Mouse (Mus musculus): Measurements from ENCODE around the gene Krtap8-1. TPM values are rescaled to one million over a fixed set of nuclear protein-coding genes. Genes with fewer than 3 reads are reported as not detected.
A peak's percentile ranks its signal among the peaks of the same experiment; 100 is the strongest.

Krtap8-1 gene
- polyA plus RNA-seq, 1 experiment, result not detected

- no peak overlapping the region for H3K4me3 ChIP-seq (ENCODE audit: control insufficient read depth, low read depth, low read length)
- TF ChIP-seq POLR2A (IDR thresholded peaks at IDR 0.05; ENCODE audit: control insufficient read depth, low read depth, low read length) (no peak), CTCF (IDR thresholded peaks at IDR 0.05; ENCODE audit: control insufficient read depth, insufficient read depth, insufficient replicate concordance, low read depth, low read length) (peak; percentile 86; the same call in 1 of the 2 replicates)
- H3K27me3 ChIP-seq (ENCODE audit: control insufficient read depth, insufficient read depth, low read length), result 0 out of 2 replicates have a peak, but pooled peaks cover 1% of the 10 kb centered on the region
- peaks cover 2% of the 10 kb centered on the region; the same call in 1 of the 2 replicates for H3K4me1 ChIP-seq (ENCODE audit: control insufficient read depth, insufficient read depth, low read length)
- H3K27ac ChIP-seq (ENCODE audit: control insufficient read depth, insufficient read depth, low read depth, low read length), result no peak overlapping the region
- no peaks in the 10 kb centered on the region for H3K36me3 ChIP-seq (ENCODE audit: control insufficient read depth, insufficient read depth, low read length)
Observed at GRCm38 (mm10) chr16:89517635-89518034, 29.9 kb upstream of the Krtap8-1 start.

- TF ChIP-seq CTCF (IDR thresholded peaks at IDR 0.05; ENCODE audit: control insufficient read depth, insufficient read depth, insufficient replicate concordance, low read depth, low read length), result no peak
- no peak for TF ChIP-seq POLR2A (IDR thresholded peaks at IDR 0.05; ENCODE audit: control insufficient read depth, low read depth, low read length)
Observed at GRCm38 (mm10) chr16:89513431-89513830, 25.7 kb upstream of the Krtap8-1 start.

GRCm38 (mm10) chr16:89508223-89508622, 20.5 kb upstream of the Krtap8-1 start, which contains the start of gene Krtap7-1:
Krtap7-1 (minus strand) TSS chr16:89508323.
- Histone ChIP-seq H3K36me3 (ENCODE audit: control insufficient read depth, insufficient read depth, low read length) (no peaks in the 10 kb centered on the region), H3K4me3 (ENCODE audit: control insufficient read depth, low read depth, low read length) (no peak within 1 kb of the TSS), H3K27ac (ENCODE audit: control insufficient read depth, insufficient read depth, low read depth, low read length) (no peak within 1 kb of the TSS), H3K27me3 (ENCODE audit: control insufficient read depth, insufficient read depth, low read length) (0 out of 2 replicates have a peak, but pooled peaks cover 4% of the 10 kb centered on the region), H3K4me1 (ENCODE audit: control insufficient read depth, insufficient read depth, low read length) (peaks cover 5% of the 10 kb centered on the region)
- TF ChIP-seq POLR2A (IDR thresholded peaks at IDR 0.05; ENCODE audit: control insufficient read depth, low read depth, low read length) (no peak), CTCF (IDR thresholded peaks at IDR 0.05; ENCODE audit: control insufficient read depth, insufficient read depth, insufficient replicate concordance, low read depth, low read length) (no peak)

More at GRCm38 (mm10) chr16:89513431-89513830, 25.7 kb upstream of the Krtap8-1 start:
- no peak overlapping the region for H3K27ac ChIP-seq (ENCODE audit: control insufficient read depth, insufficient read depth, low read depth, low read length)
- H3K4me3 ChIP-seq (ENCODE audit: control insufficient read depth, low read depth, low read length), result no peak overlapping the region
- no peaks in the 10 kb centered on the region for H3K36me3 ChIP-seq (ENCODE audit: control insufficient read depth, insufficient read depth, low read length)
- H3K27me3 ChIP-seq (ENCODE audit: control insufficient read depth, insufficient read depth, low read length), result 0 out of 2 replicates have a peak, but pooled peaks cover 4% of the 10 kb centered on the region
- H3K4me1 ChIP-seq (ENCODE audit: control insufficient read depth, insufficient read depth, low read length), result peaks cover 5% of the 10 kb centered on the region

GRCm38 (mm10) chr16:89503571-89503970, 15.8 kb upstream of the Krtap8-1 start:
- H3K4me3 ChIP-seq (ENCODE audit: control insufficient read depth, low read depth, low read length), result no peak overlapping the region
- no peak overlapping the region for H3K27ac ChIP-seq (ENCODE audit: control insufficient read depth, insufficient read depth, low read depth, low read length)
- TF ChIP-seq CTCF (IDR thresholded peaks at IDR 0.05; ENCODE audit: control insufficient read depth, insufficient read depth, insufficient replicate concordance, low read depth, low read length), result no peak
- TF ChIP-seq POLR2A (IDR thresholded peaks at IDR 0.05; ENCODE audit: control insufficient read depth, low read depth, low read length), result no peak
- H3K36me3 ChIP-seq (ENCODE audit: control insufficient read depth, insufficient read depth, low read length), result no peaks in the 10 kb centered on the region
- H3K4me1 ChIP-seq (ENCODE audit: control insufficient read depth, insufficient read depth, low read length), result no peaks in the 10 kb centered on the region
- no peaks in the 10 kb centered on the region for H3K27me3 ChIP-seq (ENCODE audit: control insufficient read depth, insufficient read depth, low read length)

- Histone ChIP-seq H3K4me1 (ENCODE audit: control insufficient read depth, insufficient read depth, low read length) (no peaks in the 10 kb centered on the region), H3K36me3 (ENCODE audit: control insufficient read depth, insufficient read depth, low read length) (no peaks in the 10 kb centered on the region), H3K27ac (ENCODE audit: control insufficient read depth, insufficient read depth, low read depth, low read length) (no peak overlapping the region), H3K27me3 (ENCODE audit: control insufficient read depth, insufficient read depth, low read length) (no peaks in the 10 kb centered on the region), H3K4me3 (ENCODE audit: control insufficient read depth, low read depth, low read length) (no peak overlapping the region)
- TF ChIP-seq CTCF (IDR thresholded peaks at IDR 0.05; ENCODE audit: control insufficient read depth, insufficient read depth, insufficient replicate concordance, low read depth, low read length) (no peak), POLR2A (IDR thresholded peaks at IDR 0.05; ENCODE audit: control insufficient read depth, low read depth, low read length) (no peak)
Observed at GRCm38 (mm10) chr16:89501870-89502269, 14.1 kb upstream of the Krtap8-1 start.

- H3K36me3 ChIP-seq (ENCODE audit: control insufficient read depth, insufficient read depth, low read length), result no peaks in the 10 kb centered on the region
- TF ChIP-seq POLR2A (IDR thresholded peaks at IDR 0.05; ENCODE audit: control insufficient read depth, low read depth, low read length) (no peak), CTCF (IDR thresholded peaks at IDR 0.05; ENCODE audit: control insufficient read depth, insufficient read depth, insufficient replicate concordance, low read depth, low read length) (no peak)
- H3K27me3 ChIP-seq (ENCODE audit: control insufficient read depth, insufficient read depth, low read length), result no peaks in the 10 kb centered on the region
- no peak overlapping the region for H3K4me3 ChIP-seq (ENCODE audit: control insufficient read depth, low read depth, low read length)
- no peak overlapping the region for H3K27ac ChIP-seq (ENCODE audit: control insufficient read depth, insufficient read depth, low read depth, low read length)
- H3K4me1 ChIP-seq (ENCODE audit: control insufficient read depth, insufficient read depth, low read length), result no peaks in the 10 kb centered on the region
Observed at GRCm38 (mm10) chr16:89497002-89497401, 9.2 kb upstream of the Krtap8-1 start.

GRCm38 (mm10) chr16:89495394-89496153, 7.8 kb upstream of the Krtap8-1 start:
- TF ChIP-seq POLR2A (IDR thresholded peaks at IDR 0.05; ENCODE audit: control insufficient read depth, low read depth, low read length) (no peak), CTCF (IDR thresholded peaks at IDR 0.05; ENCODE audit: control insufficient read depth, insufficient read depth, insufficient replicate concordance, low read depth, low read length) (no peak)
- no peaks in the 10 kb centered on the region for H3K36me3 ChIP-seq (ENCODE audit: control insufficient read depth, insufficient read depth, low read length)

More at GRCm38 (mm10) chr16:89495394-89496153, 7.8 kb upstream of the Krtap8-1 start:
- H3K4me1 ChIP-seq (ENCODE audit: control insufficient read depth, insufficient read depth, low read length), result no peaks in the 10 kb centered on the region
- no peak overlapping the region for H3K4me3 ChIP-seq (ENCODE audit: control insufficient read depth, low read depth, low read length)
- no peak overlapping the region for H3K27ac ChIP-seq (ENCODE audit: control insufficient read depth, insufficient read depth, low read depth, low read length)
- H3K27me3 ChIP-seq (ENCODE audit: control insufficient read depth, insufficient read depth, low read length), result no peaks in the 10 kb centered on the region
